Mouse (Mus musculus): Measurements from ENCODE around the gene Plxnb3. TPM values are rescaled to one million over a fixed set of nuclear protein-coding genes. Genes with fewer than 3 reads are reported as not detected.

Gene Plxnb3
- polyA plus RNA-seq, 1 experiment from 2014 or later: 0.29 TPM

Other genes with a start within 250 kb of the Plxnb3 start
- 30.5 and 33.9 TPM in 2 replicates for gene Dusp9, start 117.7 kb upstream of the Plxnb3 start, polyA plus RNA-seq (2015; fragmentation: Nextera tagmentation; extraction: Ambion mirVana)
- gene Pnck, start 97.0 kb upstream of the Plxnb3 start, polyA plus RNA-seq (2015; fragmentation: Nextera tagmentation; extraction: Ambion mirVana): 0.94 and 1.1 TPM in 2 replicates
- gene Slc6a8, start 83.9 kb upstream of the Plxnb3 start, polyA plus RNA-seq (2015; fragmentation: Nextera tagmentation; extraction: Ambion mirVana): 0.33 and 0.51 TPM in 2 replicates
- 127 and 137 TPM in 2 replicates for gene Bcap31, start 40.9 kb upstream of the Plxnb3 start, polyA plus RNA-seq (2015; fragmentation: Nextera tagmentation; extraction: Ambion mirVana)
- 9.5 and 10.0 TPM in 2 replicates for gene Abcd1, start 40.5 kb upstream of the Plxnb3 start, polyA plus RNA-seq (2015; fragmentation: Nextera tagmentation; extraction: Ambion mirVana)
- gene Srpk3, start 17.3 kb downstream of the Plxnb3 start, polyA plus RNA-seq (2015; fragmentation: Nextera tagmentation; extraction: Ambion mirVana): 1.9 and 2.9 TPM in 2 replicates
- gene Idh3g, start 29.8 kb downstream of the Plxnb3 start, polyA plus RNA-seq (2015; fragmentation: Nextera tagmentation; extraction: Ambion mirVana): 117 and 127 TPM in 2 replicates
- gene Ssr4, start 29.9 kb downstream of the Plxnb3 start, polyA plus RNA-seq (2015; fragmentation: Nextera tagmentation; extraction: Ambion mirVana): 162 and 163 TPM in 2 replicates
- gene Pdzd4, start 67.9 kb downstream of the Plxnb3 start, polyA plus RNA-seq (2015; fragmentation: Nextera tagmentation; extraction: Ambion mirVana): 0.07 and 0.08 TPM in 2 replicates
- 0.05 and 0.10 TPM in 2 replicates for gene Avpr2, start 135.0 kb downstream of the Plxnb3 start, polyA plus RNA-seq (2015; fragmentation: Nextera tagmentation; extraction: Ambion mirVana)
- gene L1cam, start 139.0 kb downstream of the Plxnb3 start, polyA plus RNA-seq (2015; fragmentation: Nextera tagmentation; extraction: Ambion mirVana): 0.21 and 0.26 TPM in 2 replicates
- gene Arhgap4, start 164.8 kb downstream of the Plxnb3 start, polyA plus RNA-seq (2015; fragmentation: Nextera tagmentation; extraction: Ambion mirVana): 6.4 and 7.7 TPM in 2 replicates
- 72.4 and 79.2 TPM in 2 replicates for gene Naa10, start 164.9 kb downstream of the Plxnb3 start, polyA plus RNA-seq (2015; fragmentation: Nextera tagmentation; extraction: Ambion mirVana)
- 19.6 and 22.6 TPM in 2 replicates for gene Renbp, start 173.8 kb downstream of the Plxnb3 start, polyA plus RNA-seq (2015; fragmentation: Nextera tagmentation; extraction: Ambion mirVana)
- 29.6 and 30.7 TPM in 2 replicates for gene Hcfc1, start 209.3 kb downstream of the Plxnb3 start, polyA plus RNA-seq (2015; fragmentation: Nextera tagmentation; extraction: Ambion mirVana)

All from liver, embryonic 15.5 days (tissue).